Mouse (Mus musculus): ENCODE results near the gene Hoxd13.

Gene Hoxd13

GRCm38 (mm10) chr2:74661685-74662084 lies 6.4 kb upstream of the Hoxd13 start:
- no peak for DNase-seq (ENCODE audit: extremely low read depth, low read depth)

GRCm38 (mm10) chr2:74663291-74663925 lies 4.7 kb upstream of the Hoxd13 start:
- no peak for DNase-seq (ENCODE audit: extremely low read depth, low read depth)

GRCm38 (mm10) chr2:74666411-74666810 lies 1.7 kb upstream of the Hoxd13 start:
- no peak for DNase-seq (ENCODE audit: extremely low read depth, low read depth)

- DNase-seq (ENCODE audit: extremely low read depth, low read depth) = no peak
These were observed 794 bp upstream of the Hoxd13 start for GRCm38 (mm10) chr2:74667191-74667841.

- no peak for DNase-seq (ENCODE audit: extremely low read depth, low read depth)
These were observed 490 bp downstream of the Hoxd13 start for GRCm38 (mm10) chr2:74668370-74669229.

GRCm38 (mm10) chr2:74669230-74669578 lies 1.1 kb downstream of the Hoxd13 start:
- no peak for DNase-seq (ENCODE audit: extremely low read depth, low read depth)

- DNase-seq (ENCODE audit: extremely low read depth, low read depth) = no peak
These were observed 1.6 kb downstream of the Hoxd13 start for GRCm38 (mm10) chr2:74669650-74670235.

GRCm38 (mm10) chr2:74670632-74671188 lies 2.6 kb downstream of the Hoxd13 start:
- no peak for DNase-seq (ENCODE audit: extremely low read depth, low read depth)

- DNase-seq (ENCODE audit: extremely low read depth, low read depth) = no peak
These were observed 3.7 kb downstream of the Hoxd13 start for GRCm38 (mm10) chr2:74671847-74672246.

- DNase-seq (ENCODE audit: extremely low read depth, low read depth) = no peak
These were observed 4.6 kb downstream of the Hoxd13 start for GRCm38 (mm10) chr2:74672481-74673362.

- DNase-seq (ENCODE audit: extremely low read depth, low read depth) = no peak
These were observed 5.8 kb downstream of the Hoxd13 start for GRCm38 (mm10) chr2:74673835-74674425.

GRCm38 (mm10) chr2:74674881-74675665 lies 7.0 kb downstream of the Hoxd13 start, which contains the start of gene Hoxd12:
Hoxd12 (plus strand) TSS chr2:74675013.
- DNase-seq (ENCODE audit: extremely low read depth, low read depth) = no peak

GRCm38 (mm10) chr2:74675666-74676282 lies 7.7 kb downstream of the Hoxd13 start:
- DNase-seq (ENCODE audit: extremely low read depth, low read depth) = no peak

GRCm38 (mm10) chr2:74676376-74677052 lies 8.4 kb downstream of the Hoxd13 start:
- DNase-seq (ENCODE audit: extremely low read depth, low read depth) = no peak

GRCm38 (mm10) chr2:74677106-74677505 lies 9.0 kb downstream of the Hoxd13 start:
- no peak for DNase-seq (ENCODE audit: extremely low read depth, low read depth)

- no peak for DNase-seq (ENCODE audit: extremely low read depth, low read depth)
These were observed 10.9 kb downstream of the Hoxd13 start, which contains the start of gene Hoxd11 for GRCm38 (mm10) chr2:74678891-74679595. Hoxd11 (plus strand) TSS chr2:74679557.

GRCm38 (mm10) chr2:74679596-74679971 lies 11.5 kb downstream of the Hoxd13 start:
- DNase-seq (ENCODE audit: extremely low read depth, low read depth) = no peak

- no peak for DNase-seq (ENCODE audit: extremely low read depth, low read depth)
These were observed 11.9 kb downstream of the Hoxd13 start for GRCm38 (mm10) chr2:74679980-74680379.
